Mouse (Mus musculus): Measurements from ENCODE around the gene Zc2hc1c. TPM values are rescaled to one million over a fixed set of nuclear protein-coding genes. Genes with fewer than 3 reads are reported as not detected.

Gene Zc2hc1c
- polyA plus RNA-seq, 1 experiment: 3.6 TPM

DNA sequence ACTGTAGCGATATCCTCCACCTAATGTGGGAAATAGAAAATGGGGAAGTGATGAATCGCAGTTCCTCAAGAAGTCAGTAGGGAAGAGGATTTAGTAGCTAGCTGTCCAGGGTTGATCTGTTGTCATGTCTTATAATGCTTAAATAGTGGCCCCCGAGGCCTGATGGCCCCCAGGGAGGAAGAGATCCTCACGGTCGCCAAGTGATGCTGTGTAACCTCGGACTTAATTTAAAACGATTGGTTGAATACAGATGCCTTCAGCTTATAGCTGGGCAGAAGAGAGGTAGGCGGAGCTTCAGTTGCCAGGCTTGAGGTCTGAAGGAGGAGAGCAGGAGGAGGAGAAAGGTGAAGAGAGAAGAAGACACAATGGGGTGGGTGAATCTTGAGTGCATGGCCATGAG is 4.1 kb upstream of the Zc2hc1c start:
- no peak for DNase-seq (ENCODE audit: low read depth)

- DNase-seq (ENCODE audit: low read depth): no peak
These were observed 3.4 kb upstream of the Zc2hc1c start for GRCm38 (mm10) chr12:85284996-85285395.

DNA sequence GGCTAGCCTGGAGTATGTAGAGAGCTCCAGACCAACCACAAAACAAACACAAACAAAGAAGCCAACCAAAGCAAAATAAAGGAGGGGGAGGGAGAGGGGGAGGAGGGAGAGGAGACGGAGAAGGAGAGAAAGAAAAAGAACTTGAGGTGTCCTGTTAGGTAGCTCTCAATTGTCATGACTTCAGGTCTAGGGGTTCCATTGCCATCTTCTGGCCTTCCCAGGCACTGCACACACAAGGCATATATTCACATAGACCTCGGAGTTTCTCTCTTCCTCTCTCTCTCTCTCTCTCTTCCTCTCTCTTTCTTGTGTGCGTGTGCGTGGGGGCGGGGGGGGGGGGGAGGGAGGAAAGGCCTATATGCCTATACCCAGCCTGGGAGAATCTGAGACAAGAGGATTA is 1.4 kb upstream of the Zc2hc1c start:
- DNase-seq (ENCODE audit: low read depth): no peak

- DNase-seq (ENCODE audit: low read depth): no peak
These were observed 444 bp upstream of the Zc2hc1c start, which contains the start of gene Acyp1 for GRCm38 (mm10) chr12:85287809-85288485. Gene Acyp1 (minus strand): TSS chr12:85288438.

DNA sequence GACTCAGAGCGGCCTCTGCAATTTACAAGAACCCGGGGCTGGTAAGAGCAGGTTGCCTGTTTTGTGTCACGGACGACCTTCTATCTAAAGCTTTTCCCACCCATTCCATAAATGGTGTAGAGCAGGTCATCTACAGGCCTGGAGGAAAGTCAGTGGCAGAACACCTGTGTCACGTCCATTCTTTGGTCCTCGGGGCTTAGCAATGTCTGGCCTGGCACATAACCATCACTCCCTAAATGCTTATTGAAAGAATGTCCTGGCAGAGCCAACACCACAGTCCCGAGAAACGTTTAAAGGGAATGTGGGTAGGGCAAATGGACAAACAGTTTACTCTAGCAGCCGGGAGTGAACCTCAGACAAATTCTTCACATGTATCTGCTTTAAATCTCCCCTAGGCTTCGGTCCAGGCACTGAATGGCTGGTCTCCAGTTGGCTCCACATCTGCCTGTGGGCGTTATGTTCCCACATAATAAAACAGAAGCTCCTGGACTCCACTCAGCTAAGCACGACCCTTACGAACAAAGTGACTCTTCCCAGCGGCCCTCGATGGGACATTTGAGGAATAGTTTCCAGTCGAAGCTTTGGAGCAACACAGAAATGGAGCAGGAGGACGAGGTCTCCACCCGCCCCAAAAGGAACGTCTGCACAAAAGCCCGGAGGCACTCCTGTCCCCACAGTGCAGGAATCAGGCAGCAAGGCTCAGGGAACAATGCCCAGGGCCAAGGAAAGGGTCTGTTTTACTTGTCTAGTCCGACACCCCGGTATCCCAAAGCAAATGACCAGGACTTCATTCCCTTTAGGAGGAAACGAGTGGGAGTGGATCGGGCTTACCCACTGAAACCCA is 988 bp downstream of the Zc2hc1c start:
- peak; percentile 47 for DNase-seq (ENCODE audit: low read depth)

GRCm38 (mm10) chr12:85290633-85291032 is 2.2 kb downstream of the Zc2hc1c start:
- DNase-seq (ENCODE audit: low read depth): no peak

- DNase-seq (ENCODE audit: low read depth): no peak
These were observed 3.1 kb downstream of the Zc2hc1c start for GRCm38 (mm10) chr12:85291541-85291940.

GRCm38 (mm10) chr12:85292288-85292687 is 3.9 kb downstream of the Zc2hc1c start:
- no peak for DNase-seq (ENCODE audit: low read depth)

DNA sequence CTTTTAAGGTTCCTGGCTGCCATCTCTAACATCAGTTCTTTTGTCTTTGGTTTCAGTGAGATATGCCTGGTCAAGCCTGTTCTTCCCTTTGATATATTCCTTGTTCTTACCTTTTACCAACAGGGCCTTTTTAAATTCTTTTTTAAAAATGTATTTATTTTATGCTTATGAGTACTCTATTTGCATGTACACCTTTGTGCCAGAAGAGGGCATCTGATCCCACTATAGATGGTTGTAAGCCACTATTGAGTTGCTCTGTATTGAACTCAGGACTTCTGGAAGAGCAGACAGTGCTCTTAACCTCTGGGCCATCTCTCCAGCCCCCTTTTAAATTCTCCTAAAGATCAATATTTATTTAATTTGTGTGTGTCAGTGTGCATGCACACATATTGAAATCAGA is 4.5 kb downstream of the Zc2hc1c start:
- no peak for DNase-seq (ENCODE audit: low read depth)

GRCm38 (mm10) chr12:85295506-85295905 is 7.1 kb downstream of the Zc2hc1c start:
- DNase-seq (ENCODE audit: low read depth): no peak

GRCm38 (mm10) chr12:85296915-85297314 is 8.5 kb downstream of the Zc2hc1c start:
- no peak for DNase-seq (ENCODE audit: low read depth)

DNA sequence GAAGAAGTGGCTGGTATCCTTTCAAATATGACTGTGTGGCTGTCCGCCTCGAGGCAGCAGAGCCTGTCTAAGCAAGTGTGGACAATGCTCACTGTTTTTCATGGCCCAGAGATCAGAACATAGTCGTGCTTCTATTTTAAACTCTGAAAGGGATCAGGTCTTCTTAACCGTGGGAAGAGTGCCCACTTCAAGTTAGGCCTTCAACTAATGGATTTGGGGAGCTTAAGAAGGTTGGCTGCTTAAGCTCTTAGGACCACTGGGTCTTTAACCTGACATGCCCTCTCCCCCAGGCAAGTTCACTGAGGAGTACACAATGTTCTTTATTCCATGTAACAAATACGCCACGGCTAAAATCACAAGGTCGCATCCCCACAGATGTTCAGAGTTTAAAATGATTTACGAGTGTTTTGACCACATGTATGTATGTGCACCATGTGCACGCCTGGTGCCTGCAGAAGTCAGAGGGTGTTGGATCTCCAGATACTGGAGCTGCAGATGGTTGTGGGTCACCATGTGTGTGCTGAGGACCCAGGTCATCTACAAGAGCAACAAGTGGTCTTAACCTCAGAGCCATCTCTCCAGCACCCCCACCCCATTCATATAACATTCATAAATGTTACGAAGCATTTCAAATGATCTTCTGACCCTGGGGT is 9.1 kb downstream of the Zc2hc1c start:
- DNase-seq (ENCODE audit: low read depth): no peak

DNA sequence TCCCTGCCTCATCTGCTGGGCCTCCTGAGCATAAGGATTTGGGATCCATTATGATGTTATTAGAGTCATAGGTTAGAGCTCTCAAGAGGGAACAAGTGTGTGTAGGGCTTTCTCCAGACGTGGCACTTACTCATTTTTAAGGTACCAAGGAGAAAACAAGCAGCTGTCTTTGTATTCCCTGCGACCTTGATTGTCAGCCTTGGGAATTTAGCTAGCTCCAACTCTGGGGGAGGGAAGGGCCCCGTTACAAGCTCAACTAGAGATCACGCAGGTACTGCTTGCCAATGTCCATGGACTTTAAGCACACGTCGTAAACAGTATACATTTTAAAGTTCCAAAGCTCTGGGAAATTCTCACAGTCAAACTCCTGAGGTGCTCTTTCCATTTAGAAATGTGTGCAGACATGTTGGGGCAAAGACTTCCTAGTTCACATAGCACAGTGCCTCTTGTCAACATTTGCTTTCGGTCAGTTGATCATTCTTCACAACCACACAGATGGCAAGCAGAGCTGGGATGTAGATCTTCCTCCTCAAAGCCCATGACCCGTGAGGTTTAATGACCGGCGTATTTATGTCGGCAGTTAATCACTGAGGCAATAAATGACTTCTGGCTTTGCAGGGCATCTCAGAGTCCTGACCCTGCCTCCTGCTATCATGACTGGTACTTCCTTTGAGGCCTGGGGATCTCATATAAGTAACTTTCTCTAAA is 9.9 kb downstream of the Zc2hc1c start:
- no peak for DNase-seq (ENCODE audit: low read depth)

DNA sequence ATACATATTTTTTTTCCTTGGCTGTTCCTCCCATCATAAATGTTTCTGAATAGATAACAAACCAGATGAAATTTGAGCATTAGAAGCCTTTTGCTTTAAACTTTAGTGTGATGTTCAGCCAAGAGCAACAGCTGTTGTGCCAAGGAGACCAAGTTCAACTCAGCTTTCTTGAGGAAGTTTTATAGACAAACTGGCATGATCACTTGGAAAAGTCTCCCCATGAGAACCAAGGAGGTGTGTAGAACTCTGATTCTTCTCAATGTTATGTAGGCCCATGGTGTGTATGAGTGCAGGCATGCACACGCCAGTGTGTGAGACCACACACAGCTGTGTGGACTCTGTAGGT is 10.4 kb downstream of the Zc2hc1c start:
- no peak for DNase-seq (ENCODE audit: low read depth)

GRCm38 (mm10) chr12:85303256-85303655 is 14.9 kb downstream of the Zc2hc1c start:
- DNase-seq (ENCODE audit: low read depth): no peak

- no peak for DNase-seq (ENCODE audit: low read depth)
These were observed 16.3 kb downstream of the Zc2hc1c start for GRCm38 (mm10) chr12:85304725-85305124.

DNA sequence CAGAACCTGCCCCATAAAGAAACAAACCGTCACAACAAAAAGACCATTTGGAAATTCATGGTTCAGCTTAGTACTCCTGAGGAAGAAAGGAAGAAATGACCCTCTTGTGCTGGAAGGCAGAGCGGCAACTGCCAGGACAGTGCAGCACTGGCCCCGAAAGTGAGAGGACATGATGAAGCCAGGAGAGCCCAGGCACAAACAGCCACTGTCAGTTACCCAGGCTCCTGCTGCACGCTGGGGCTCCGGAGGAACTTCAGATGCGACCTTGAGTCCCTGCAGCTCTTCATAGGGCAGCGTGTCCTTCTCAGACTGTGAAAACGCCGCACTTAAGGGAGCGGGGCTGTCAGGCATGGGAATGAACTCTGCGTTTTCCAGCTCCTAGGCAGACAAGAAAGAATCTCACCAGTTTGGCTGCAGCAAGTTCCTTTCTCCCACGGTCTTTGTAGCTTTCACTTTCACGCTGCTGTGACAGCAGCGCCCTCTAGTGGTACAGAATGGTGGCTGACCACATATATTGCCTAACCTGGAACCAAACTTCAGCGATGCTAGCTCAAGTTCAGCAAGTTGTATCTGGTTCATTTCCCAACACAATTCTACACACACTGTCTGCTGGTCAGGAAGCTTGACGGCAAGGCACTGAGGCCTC is 17.0 kb downstream of the Zc2hc1c start:
- DNase-seq (ENCODE audit: low read depth): no peak

GRCm38 (mm10) chr12:85308651-85309050 is 20.3 kb downstream of the Zc2hc1c start:
- no peak for DNase-seq (ENCODE audit: low read depth)

DNA sequence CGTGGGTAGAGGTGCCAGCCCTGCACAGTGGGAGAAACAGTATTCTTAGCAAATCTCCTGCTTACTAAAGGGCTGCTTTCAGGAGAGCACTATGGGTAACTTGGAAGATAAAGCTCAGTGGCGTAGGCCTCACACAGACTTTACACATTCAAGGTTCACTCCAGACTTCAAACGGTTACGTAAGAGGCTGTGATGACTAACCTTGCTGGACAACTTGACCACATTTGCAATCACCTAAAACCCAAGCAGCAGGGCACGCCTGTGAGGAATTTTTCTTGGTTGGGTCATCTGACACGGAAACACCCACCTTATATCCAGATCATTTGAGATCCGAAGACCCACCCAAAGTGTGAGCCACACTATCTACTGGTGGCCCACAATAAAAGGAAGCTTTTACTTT is 41.8 kb downstream of the Zc2hc1c start:
- DNase-seq (ENCODE audit: low read depth): no peak

- DNase-seq (ENCODE audit: low read depth): no peak
These were observed 49.3 kb downstream of the Zc2hc1c start for GRCm38 (mm10) chr12:85337567-85338311.

DNA sequence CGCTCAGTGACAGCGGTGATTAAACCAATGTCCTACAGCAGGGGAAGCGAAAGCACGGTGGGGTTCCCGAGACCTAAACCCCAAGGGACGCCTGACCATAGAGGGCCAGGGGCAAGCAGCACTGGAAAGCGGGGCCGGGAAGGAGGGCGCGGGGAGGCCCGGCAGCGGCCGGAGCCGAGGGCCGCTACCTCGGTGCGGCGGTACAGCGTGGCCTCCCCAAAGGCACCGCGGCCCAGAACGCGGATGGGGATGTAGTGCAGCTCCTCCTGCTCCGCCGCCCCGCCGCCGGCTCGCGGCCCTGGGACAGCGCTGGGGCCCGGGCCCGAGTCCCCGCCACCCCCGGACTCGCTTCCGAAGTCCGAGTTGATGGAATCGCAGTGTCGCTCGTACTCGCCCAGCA is 50.4 kb downstream of the Zc2hc1c start:
- DNase-seq (ENCODE audit: low read depth): no peak

Measured in gonadal fat pad, adult 2 months (tissue).